Mouse (Mus musculus): Measurements from ENCODE around the gene Mark3. TPM values are rescaled to one million over a fixed set of nuclear protein-coding genes. Genes with fewer than 3 reads are reported as not detected.

Gene Mark3
- polyA plus RNA-seq, 1 experiment from 2014 or later, result 34.9 TPM

GRCm38 (mm10) chr12:111563076-111563629 lies 11.2 kb upstream of the Mark3 start:
- Histone ChIP-seq H3K9ac (no peak overlapping the region), H3K27ac (no peak overlapping the region), H3K4me1 (no peaks in the 10 kb centered on the region), H3K9me3 (no peaks in the 10 kb centered on the region), H3K4me2 (no peak overlapping the region), H3K27me3 (replicated peaks) (no peaks in the 10 kb centered on the region), H3K36me3 (no peaks in the 10 kb centered on the region), H3K4me3 (replicated peaks) (no peak overlapping the region)
- WGBS, result 40% methylated on average over 5 of the region's 5 CpGs
- ATAC-seq (ENCODE audit: insufficient read depth, low FRiP score, low read depth), result no peak

DNA sequence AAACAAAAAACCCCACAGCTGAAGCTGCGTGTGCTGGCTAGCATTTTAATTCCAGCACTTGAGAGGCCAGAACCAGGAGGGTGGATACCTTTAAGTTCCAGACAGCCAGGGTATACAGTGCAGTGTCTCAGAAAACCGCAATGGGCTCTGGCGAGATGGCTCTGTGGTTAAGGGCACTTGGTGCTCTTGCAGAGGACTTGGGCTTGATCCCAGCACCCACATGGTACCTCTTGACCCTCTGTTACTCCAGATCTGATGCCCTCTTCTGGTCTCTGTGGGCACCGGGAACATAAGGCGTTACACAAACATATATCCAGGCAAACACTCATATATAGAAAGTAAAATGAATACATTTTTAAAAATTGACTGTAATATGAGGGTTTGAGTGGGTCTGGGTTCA lies 9.0 kb upstream of the Mark3 start:
- H3K4me3 ChIP-seq (replicated peaks), result no peak overlapping the region
- no peak overlapping the region for H3K4me2 ChIP-seq
- H3K27ac ChIP-seq, result no peak overlapping the region
- no peaks in the 10 kb centered on the region for H3K36me3 ChIP-seq
- no peaks in the 10 kb centered on the region for H3K27me3 ChIP-seq (replicated peaks)
- ATAC-seq (ENCODE audit: insufficient read depth, low FRiP score, low read depth), result no peak
- 78% methylated on average over 5 of the region's 5 CpGs for WGBS
- H3K9me3 ChIP-seq, result no peaks in the 10 kb centered on the region
- H3K9ac ChIP-seq, result no peak overlapping the region
- no peaks in the 10 kb centered on the region for H3K4me1 ChIP-seq

DNA sequence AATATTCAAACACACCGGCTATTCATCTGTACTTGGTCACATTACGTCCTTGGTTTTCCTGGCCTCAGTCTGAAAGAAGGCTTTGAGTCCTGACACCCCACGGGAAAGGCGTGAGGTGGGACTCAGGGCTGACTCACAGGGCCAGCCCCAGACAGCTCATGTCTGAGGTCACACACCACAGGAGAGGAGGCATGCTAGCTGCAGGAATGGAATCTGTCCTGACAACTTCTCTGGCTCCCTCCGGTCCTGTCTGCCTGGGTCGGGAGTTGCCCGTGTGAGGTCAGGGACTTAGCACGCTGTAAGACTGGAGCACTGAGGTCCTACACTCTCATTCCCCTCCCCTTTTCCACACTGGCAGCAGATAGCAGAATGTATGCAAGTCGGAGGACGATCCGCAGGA lies 5.5 kb upstream of the Mark3 start:
- ATAC-seq (ENCODE audit: insufficient read depth, low FRiP score, low read depth), result no peak
- no peaks in the 10 kb centered on the region for H3K36me3 ChIP-seq
- no peak overlapping the region for H3K4me3 ChIP-seq (replicated peaks)
- no peaks in the 10 kb centered on the region for H3K27me3 ChIP-seq (replicated peaks)
- H3K4me2 ChIP-seq, result no peak overlapping the region
- peaks cover 4% of the 10 kb centered on the region; the same call in 1 of the 2 replicates for H3K4me1 ChIP-seq
- WGBS, result 66% methylated on average over 11 of the region's 11 CpGs
- H3K9me3 ChIP-seq, result no peaks in the 10 kb centered on the region
- H3K9ac ChIP-seq, result no peak overlapping the region
- H3K27ac ChIP-seq, result no peak overlapping the region

DNA sequence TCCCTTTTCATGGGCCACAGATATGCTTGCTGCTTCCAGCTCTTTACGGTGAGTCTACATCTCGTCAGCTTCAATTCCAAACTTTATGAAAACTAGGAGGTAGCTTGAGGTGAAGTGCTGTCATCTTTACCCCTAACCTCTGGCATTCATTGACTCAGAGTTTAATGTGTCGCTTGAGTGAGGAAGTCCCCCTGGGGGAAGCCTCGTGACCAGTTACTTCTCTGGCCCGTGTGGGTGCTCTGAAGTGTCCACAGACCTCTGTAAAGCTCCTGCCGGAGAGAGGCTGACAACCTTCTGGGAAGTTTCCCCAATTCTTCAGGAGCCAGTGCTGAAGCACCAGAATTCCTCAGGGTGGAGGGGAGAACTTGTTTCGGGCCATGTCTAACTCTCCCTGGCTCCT lies 1.9 kb upstream of the Mark3 start:
- Histone ChIP-seq H3K4me1 (peaks cover 10% of the 10 kb centered on the region), H3K9me3 (no peaks in the 10 kb centered on the region), H3K27ac (no peak overlapping the region), H3K4me3 (replicated peaks) (no peak overlapping the region), H3K9ac (no peak overlapping the region), H3K36me3 (no peaks in the 10 kb centered on the region), H3K27me3 (replicated peaks) (no peaks in the 10 kb centered on the region), H3K4me2 (no peak overlapping the region)
- no peak for ATAC-seq (ENCODE audit: insufficient read depth, low FRiP score, low read depth)
- 75% methylated on average over 7 of the region's 7 CpGs for WGBS

DNA sequence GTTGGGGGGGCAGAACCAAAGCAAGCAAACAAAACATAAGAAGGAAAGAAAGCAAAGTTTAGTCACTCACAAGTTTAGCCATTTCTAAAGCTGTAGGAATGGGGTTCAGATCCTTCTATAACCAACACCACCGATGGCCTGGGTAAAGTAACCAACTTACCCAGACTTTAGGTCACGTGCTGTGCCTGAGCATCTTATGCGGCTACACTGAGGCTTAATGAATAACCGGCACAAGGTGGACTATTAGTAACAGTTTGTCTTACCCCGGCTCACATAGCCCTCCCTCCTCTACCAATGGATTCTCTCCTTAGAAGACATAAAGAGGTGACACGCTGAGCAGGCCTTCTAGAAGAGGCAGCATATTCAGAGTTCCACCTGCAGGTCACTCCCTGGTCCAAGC lies 1.0 kb upstream of the Mark3 start:
- Histone ChIP-seq H3K4me1 (peaks cover 10% of the 10 kb centered on the region), H3K9ac (0 out of 2 replicates have a peak overlapping the region, but pooled peaks have one; percentile 11), H3K9me3 (no peaks in the 10 kb centered on the region), H3K4me3 (replicated peaks) (peak overlapping the region; percentile 100), H3K27ac (no peak overlapping the region; the same call in 1 of the 2 replicates), H3K4me2 (peak overlapping the region; percentile 86), H3K36me3 (no peaks in the 10 kb centered on the region), H3K27me3 (replicated peaks) (no peaks in the 10 kb centered on the region)
- 32% methylated on average over 6 of the region's 6 CpGs for WGBS
- no peak for ATAC-seq (ENCODE audit: insufficient read depth, low FRiP score, low read depth)

GRCm38 (mm10) chr12:111574887-111575838 lies 840 bp downstream of the Mark3 start:
- peak; percentile 43 for ATAC-seq (ENCODE audit: insufficient read depth, low FRiP score, low read depth)
- Histone ChIP-seq H3K27ac (peak overlapping the region; percentile 95), H3K27me3 (replicated peaks) (no peaks in the 10 kb centered on the region), H3K9me3 (no peaks in the 10 kb centered on the region), H3K9ac (peak overlapping the region; percentile 94), H3K4me2 (peak overlapping the region; percentile 86), H3K4me3 (replicated peaks) (peak overlapping the region; percentile 100), H3K36me3 (no peaks in the 10 kb centered on the region), H3K4me1 (peaks cover 10% of the 10 kb centered on the region)
- WGBS, result under 1% methylated on average over 58 of the region's 58 CpGs

- H3K27me3 ChIP-seq (replicated peaks), result no peaks in the 10 kb centered on the region
- H3K27ac ChIP-seq, result no peak overlapping the region
- no peak overlapping the region for H3K4me2 ChIP-seq
- no peaks in the 10 kb centered on the region for H3K4me1 ChIP-seq
- H3K36me3 ChIP-seq, result no peaks in the 10 kb centered on the region
- no peak overlapping the region for H3K4me3 ChIP-seq (replicated peaks)
- WGBS, result 84% methylated on average over 1 of the region's 1 CpGs
- H3K9me3 ChIP-seq, result no peaks in the 10 kb centered on the region
- H3K9ac ChIP-seq, result no peak overlapping the region
- no peak for ATAC-seq (ENCODE audit: insufficient read depth, low FRiP score, low read depth)
These were observed 8.7 kb downstream of the Mark3 start for GRCm38 (mm10) chr12:111583058-111583457.

DNA sequence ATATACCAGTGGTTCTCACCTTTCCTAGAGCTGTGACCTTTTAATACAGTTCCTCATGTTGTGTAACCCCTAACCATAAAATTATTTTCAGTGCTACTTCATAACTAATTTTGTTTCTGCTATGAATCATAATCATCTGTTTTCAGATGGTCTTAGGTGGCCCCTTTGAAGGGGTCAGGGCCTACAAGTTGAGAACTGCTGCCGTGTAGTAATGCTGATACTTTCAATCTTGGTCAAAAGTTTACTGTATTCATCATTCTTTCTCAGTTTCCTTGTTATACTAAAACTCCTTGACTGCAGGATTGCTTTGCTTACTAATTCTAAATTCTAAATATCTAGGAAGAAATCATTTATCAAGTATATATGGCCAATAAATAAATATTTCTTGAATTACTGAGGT lies 10.1 kb downstream of the Mark3 start:
- Histone ChIP-seq H3K27me3 (replicated peaks) (no peaks in the 10 kb centered on the region), H3K36me3 (no peaks in the 10 kb centered on the region), H3K9ac (no peak overlapping the region), H3K4me2 (no peak overlapping the region), H3K4me3 (replicated peaks) (no peak overlapping the region), H3K9me3 (no peaks in the 10 kb centered on the region), H3K27ac (no peak overlapping the region), H3K4me1 (no peaks in the 10 kb centered on the region)
- WGBS, result 49% methylated on average over 1 of the region's 1 CpGs
- ATAC-seq (ENCODE audit: insufficient read depth, low FRiP score, low read depth), result no peak

DNA sequence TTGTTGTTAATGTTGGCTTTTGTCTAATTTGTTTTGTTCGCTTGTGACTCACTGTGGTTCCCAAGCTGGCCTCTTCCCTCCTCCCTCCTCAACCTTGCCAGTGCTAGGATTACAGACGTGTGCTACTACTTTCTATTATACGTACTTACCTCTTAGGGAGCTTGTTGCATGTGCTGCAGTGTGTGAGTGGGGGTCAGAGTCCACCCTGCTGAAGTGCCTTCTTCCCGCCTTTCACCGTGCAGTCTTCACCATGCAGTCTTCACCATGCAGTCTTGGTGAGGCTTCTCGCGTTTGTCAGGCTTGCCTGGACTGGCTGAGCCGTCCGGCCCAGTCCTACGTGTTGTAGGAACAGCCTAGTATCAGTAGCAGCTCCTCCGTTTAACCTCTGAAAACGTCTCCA lies 12.9 kb downstream of the Mark3 start:
- H3K4me2 ChIP-seq, result no peak overlapping the region
- H3K27ac ChIP-seq, result no peak overlapping the region
- no peak; the same call in 1 of the 2 replicates for ATAC-seq (ENCODE audit: insufficient read depth, low FRiP score, low read depth)
- H3K4me3 ChIP-seq (replicated peaks), result no peak overlapping the region
- H3K4me1 ChIP-seq, result no peaks in the 10 kb centered on the region
- H3K9ac ChIP-seq, result no peak overlapping the region
- no peaks in the 10 kb centered on the region for H3K9me3 ChIP-seq
- no peaks in the 10 kb centered on the region for H3K36me3 ChIP-seq
- no peaks in the 10 kb centered on the region for H3K27me3 ChIP-seq (replicated peaks)
- WGBS, result 80% methylated on average over 12 of the region's 12 CpGs

DNA sequence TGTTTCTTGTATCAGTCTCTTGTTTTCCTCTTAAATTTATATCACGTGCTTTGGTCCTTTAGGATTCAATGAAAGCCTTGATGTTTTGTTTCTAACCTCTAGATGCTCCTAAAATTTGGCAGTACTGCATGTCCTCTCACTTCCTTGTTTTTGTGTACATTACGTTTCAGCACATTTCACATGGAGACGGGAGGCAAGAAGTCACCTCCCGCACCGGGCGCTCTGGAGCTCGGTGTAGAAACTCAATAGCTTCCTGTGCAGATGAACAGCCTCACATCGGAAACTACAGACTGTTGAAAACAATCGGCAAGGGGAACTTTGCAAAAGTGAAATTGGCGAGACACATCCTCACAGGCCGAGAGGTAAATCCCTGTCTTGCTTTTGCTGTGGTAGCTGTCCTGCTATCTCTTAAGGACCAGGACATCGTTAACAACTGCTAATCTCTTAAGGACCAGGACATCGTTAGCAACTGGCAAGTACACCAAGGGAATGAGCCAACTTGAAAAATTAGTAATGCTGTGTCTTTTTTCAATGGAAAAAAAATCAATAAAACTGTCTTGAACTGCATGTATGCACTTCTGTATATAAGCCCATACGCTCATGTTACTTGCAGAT lies 18.2 kb downstream of the Mark3 start:
- no peaks in the 10 kb centered on the region for H3K9me3 ChIP-seq
- H3K36me3 ChIP-seq, result peaks cover 11% of the 10 kb centered on the region
- H3K9ac ChIP-seq, result no peak overlapping the region
- no peak overlapping the region for H3K27ac ChIP-seq
- no peak for ATAC-seq (ENCODE audit: insufficient read depth, low FRiP score, low read depth)
- H3K4me1 ChIP-seq, result no peaks in the 10 kb centered on the region
- 74% methylated on average over 14 of the region's 14 CpGs for WGBS
- H3K4me3 ChIP-seq (replicated peaks), result no peak overlapping the region
- no peak overlapping the region for H3K4me2 ChIP-seq
- H3K27me3 ChIP-seq (replicated peaks), result no peaks in the 10 kb centered on the region

DNA sequence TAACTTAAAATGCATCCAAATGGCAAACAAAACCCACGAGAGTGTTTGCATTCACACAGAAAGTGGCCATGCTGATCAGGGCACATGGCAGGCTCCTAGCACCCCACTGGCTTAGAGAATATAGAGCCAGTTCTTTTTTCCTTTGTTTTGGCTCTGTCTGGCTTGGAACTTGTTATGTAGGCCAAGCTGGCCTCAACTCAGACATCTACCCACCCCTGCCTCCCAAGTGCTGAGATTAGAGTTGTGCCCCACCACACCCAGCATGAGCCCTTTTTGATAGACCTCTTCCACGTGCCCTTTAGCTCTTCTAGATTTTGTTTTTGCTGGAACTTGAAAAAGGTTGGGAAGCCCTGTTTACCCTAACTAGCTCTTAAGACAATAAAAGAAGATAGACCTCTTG lies 19.5 kb downstream of the Mark3 start:
- Histone ChIP-seq H3K4me1 (no peaks in the 10 kb centered on the region), H3K9ac (no peak overlapping the region), H3K4me3 (replicated peaks) (no peak overlapping the region), H3K36me3 (peaks cover 20% of the 10 kb centered on the region), H3K4me2 (no peak overlapping the region), H3K27me3 (replicated peaks) (no peaks in the 10 kb centered on the region), H3K27ac (no peak overlapping the region), H3K9me3 (no peaks in the 10 kb centered on the region)
- 77% methylated on average over 2 of the region's 2 CpGs for WGBS
- no peak for ATAC-seq (ENCODE audit: insufficient read depth, low FRiP score, low read depth)

- H3K9me3 ChIP-seq, result no peaks in the 10 kb centered on the region
- H3K27ac ChIP-seq, result no peak overlapping the region
- no peak for ATAC-seq (ENCODE audit: insufficient read depth, low FRiP score, low read depth)
- no peak overlapping the region for H3K4me3 ChIP-seq (replicated peaks)
- H3K4me1 ChIP-seq, result no peaks in the 10 kb centered on the region
- no peak overlapping the region for H3K4me2 ChIP-seq
- H3K36me3 ChIP-seq, result peaks cover 26% of the 10 kb centered on the region
- no peaks in the 10 kb centered on the region for H3K27me3 ChIP-seq (replicated peaks)
- H3K9ac ChIP-seq, result no peak overlapping the region
- 97% methylated on average over 1 of the region's 1 CpGs for whole genome bisulfite sequencing
These were observed 23.0 kb downstream of the Mark3 start for GRCm38 (mm10) chr12:111597310-111597709.
